Mouse (Mus musculus) T-helper 1 cell (primary cell): ENCODE data around the gene Twf1.

Source experiments
- in situ Hi-C: fragments of 300-600 bp; cut with MboI, MseI; formaldehyde crosslinking; loops from one replicate; pipeline ENCODE4 v1.15.1; 2025; ENCODE audit warnings: high pct_unique_total_duplicates

Twf1 gene

GRCm38 (mm10) chr15:94572746-94573145 is 16.9 kb downstream of the Twf1 start:
- in situ Hi-C loops: loop anchor here (25.0 kb wide), 1 partner anchor 1715 kb away; the partner anchor contains the start of gene Arid2

DNA sequence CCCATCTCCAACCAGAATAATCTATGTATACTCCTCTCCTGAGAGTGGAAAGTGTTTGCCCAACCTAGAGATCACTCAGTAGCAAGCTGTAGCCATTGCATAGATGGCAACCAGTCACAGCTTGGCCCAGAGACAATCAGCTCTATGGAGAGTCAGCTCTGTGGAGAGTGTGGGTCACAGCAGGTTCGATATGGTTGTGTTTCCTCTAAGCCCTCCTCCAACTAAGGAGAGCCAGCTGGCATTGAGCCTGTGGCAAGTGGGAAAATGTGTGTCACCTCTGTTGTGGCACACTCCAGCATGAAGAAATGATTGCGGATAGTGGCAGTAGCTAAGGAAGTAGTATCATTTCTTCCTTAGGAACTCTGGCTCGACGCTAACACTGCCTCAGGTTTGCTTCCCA is 18.2 kb downstream of the Twf1 start:
- in situ Hi-C loops: loop anchor here (25.0 kb wide), 1 partner anchor 1716 kb away; the partner anchor contains the start of gene Arid2

DNA sequence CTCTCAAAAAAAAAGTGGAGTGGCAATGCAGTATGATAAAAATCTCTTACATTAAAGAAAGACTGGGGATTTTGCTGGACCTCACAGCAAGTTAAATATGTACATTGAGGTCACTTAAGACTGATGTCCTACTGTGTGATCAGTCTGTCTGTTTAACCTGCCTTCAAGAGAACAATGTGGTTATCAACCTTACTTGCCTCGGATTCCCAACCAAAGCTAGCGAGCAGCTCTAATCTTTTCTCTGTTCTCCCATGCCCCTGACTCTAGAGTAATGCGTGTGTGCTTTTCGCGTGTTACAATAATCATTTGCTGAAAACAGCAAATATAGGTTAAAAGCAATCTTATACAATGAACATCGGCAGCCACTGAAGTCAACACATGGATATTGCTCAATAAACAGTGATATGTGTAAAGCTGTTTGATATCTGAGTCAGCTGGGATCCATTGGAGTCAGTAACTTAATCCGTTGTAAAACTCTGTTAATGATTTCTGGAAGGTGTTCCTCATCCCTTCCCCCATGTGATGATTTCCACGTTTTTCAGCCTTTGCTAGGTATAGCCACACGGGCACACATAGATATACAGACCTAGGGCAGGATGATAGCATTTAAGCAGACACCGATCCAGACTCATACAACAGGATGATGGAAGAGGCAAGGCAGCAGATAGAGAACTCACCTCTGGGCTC is 21.1 kb downstream of the Twf1 start:
- in situ Hi-C loops: loop anchor here (10.0 to 25.0 kb wide), 2 partner anchors 1236 to 1719 kb away; partner anchors contain the start of gene Arid2

DNA sequence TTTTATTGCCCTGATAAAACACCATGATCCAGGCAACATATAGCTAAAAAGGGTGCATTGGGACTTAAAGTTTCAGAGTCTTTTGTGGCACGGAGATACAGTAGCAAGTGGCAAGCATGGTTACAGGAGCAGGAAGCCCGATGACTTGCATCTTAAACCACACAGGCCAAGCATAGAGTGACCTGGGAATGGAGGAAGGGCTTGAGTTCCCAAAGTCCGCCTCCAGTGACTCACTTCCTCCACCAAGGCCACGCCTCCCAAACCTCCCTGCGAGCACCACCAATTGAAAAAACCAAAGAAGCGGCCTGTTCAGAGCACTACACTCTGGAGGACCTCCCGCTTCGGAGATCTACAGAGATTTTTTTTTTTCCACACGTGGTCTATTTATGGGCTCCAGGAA is 23.8 kb downstream of the Twf1 start:
- in situ Hi-C loops: loop anchor here (10.0 to 25.0 kb wide), 2 partner anchors 1239 to 1721 kb away; partner anchors contain the start of gene Arid2

- in situ Hi-C loops: loop anchor here (10.0 to 25.0 kb wide), 2 partner anchors 1240 to 1722 kb away; partner anchors contain the start of gene Arid2
Measured at GRCm38 (mm10) chr15:94564909-94565308, 24.8 kb downstream of the Twf1 start.

DNA sequence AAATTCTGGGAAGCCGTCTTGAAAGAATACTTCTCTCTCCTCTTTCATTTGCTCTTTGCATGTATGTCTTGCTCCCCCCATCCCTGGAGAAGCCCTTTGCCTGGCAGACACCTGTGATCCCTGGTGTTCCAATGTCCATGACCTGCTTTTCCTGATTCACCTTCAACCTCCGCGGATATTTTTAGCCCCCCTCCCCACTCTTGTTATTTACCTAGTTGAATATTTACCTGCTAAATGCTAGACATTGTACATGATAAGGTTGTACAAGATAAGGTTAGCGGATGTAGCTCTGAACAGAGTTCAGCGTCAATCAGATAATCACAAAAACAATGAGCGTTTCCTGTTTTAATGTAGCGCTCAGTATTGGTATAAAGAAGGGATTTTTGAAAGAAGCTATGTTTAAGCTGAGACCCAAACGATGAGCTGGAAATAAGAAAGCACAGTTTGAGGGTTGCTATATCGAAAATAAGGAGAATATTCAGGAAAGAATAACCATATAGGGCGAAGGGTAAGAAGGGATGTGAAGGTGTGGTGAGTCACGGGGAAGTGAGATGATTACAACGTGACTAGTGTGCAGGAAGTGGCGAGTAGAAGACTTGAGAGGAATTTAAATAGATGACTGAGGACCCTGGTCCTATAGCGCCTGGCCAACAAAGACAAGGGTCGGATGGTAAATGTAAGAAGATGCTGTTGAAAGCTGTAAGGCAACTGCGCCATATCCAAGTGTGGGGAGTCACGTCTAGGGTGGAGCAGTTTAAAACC is 30.6 kb downstream of the Twf1 start:
- in situ Hi-C loops: loop anchor here (25.0 kb wide), 1 partner anchor 1728 kb away; the partner anchor contains the start of gene Arid2

GRCm38 (mm10) chr15:94557442-94557841 is 32.2 kb downstream of the Twf1 start:
- in situ Hi-C loops: loop anchor here (25.0 kb wide), 1 partner anchor 1730 kb away; the partner anchor contains the start of gene Arid2

DNA sequence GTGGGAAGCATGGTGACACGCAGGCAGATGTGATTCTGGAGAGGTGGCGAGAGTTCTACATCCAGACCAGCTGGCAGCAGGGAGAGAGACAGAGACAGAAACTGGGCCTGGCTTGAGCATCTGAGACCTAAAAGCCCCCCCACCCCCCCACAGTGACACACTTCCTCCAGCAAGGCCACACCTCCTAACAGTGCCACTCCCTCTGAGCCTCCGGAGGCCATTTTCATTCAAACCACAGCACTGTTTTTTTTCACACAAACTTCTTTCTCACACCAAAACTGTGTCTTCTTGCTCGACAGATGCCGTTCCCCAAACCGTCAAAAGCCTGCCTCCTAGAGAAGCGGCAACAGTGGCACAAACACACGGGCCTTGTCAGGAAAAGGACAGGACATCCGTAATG is 36.2 kb downstream of the Twf1 start:
- in situ Hi-C loops: loop anchor here (25.0 kb wide), 1 partner anchor 1734 kb away; the partner anchor contains the start of gene Arid2

- in situ Hi-C loops: loop anchor here (5.0 kb wide), 1 partner anchor 52 kb away; no protein-coding TSS in a partner anchor
Measured at GRCm38 (mm10) chr15:94544844-94545243, 44.8 kb downstream of the Twf1 start.

DNA sequence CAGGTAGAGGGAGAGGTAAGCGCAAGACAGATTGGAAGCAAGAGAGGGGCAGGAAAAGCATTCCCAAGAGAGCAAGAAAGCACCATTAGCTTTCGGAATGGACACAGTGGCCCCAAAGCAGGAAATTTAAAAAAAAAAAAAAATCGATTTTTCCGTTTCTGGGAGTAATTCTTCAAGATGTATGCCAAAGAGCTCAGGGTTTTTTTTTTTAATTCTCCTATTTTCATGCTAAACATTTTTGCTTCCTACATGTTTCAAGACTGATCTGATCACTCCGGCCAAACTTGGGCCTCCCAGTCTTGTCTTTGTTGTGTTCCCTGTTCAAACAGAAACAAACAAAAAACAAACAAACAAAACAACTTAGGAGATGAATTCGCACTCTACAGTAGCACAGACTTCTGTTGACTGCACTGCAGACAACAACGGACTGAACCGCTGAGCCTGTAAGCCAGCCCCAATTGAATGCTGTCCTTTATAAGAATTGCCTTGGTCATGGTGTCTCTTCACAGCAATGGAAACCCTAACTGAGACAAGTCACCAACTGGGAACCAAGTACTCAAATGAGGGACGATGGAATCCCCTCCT is 45.5 kb downstream of the Twf1 start:
- in situ Hi-C loops: no loop called here

- in situ Hi-C loops: no loop called here
Measured at GRCm38 (mm10) chr15:94543409-94544051, 46.2 kb downstream of the Twf1 start, which contains the start of the genes Pus7l and Irak4. Pus7l (minus strand) TSS chr15:94543547. Irak4 (plus strand) TSS chr15:94543643.

DNA sequence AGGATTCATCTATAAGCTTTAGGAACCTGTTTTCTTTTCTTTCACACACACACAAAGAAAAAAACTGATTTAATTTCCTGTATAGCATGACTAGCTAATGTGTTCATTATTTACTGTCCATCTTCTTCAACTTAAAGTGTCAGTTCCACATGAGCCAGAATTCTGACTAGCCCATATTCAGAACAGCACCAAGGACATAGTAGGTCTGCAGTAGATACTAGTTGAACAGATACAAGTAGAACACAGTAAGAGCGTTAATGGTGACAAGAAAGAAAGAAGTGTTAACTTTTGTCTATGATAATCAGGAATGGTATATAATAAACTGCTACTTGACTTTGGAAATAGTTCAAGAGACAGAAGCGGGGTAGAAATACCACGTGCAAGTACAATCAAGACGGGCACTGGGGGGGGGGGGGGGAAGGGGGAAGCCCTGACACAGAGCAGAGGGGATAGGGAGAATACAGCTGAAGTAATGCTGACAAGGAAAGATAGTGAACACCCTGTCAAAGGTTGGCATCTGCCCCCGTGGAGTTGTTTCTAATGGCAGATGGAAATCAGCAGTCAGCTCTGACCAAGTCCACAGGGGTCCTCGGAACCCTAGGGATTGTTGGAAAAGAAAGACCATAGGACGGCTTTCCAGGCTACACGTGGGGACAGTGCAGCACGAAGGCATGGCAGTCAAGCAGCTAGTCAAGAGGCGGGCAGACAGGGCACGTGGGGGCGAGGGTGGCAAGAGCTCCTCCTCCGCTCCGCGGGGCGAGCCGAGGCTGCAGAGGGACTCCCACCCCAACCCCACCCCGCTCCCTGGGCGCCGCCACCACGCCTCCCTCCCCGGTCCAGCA is 46.9 kb downstream of the Twf1 start:
- in situ Hi-C loops: no loop called here

DNA sequence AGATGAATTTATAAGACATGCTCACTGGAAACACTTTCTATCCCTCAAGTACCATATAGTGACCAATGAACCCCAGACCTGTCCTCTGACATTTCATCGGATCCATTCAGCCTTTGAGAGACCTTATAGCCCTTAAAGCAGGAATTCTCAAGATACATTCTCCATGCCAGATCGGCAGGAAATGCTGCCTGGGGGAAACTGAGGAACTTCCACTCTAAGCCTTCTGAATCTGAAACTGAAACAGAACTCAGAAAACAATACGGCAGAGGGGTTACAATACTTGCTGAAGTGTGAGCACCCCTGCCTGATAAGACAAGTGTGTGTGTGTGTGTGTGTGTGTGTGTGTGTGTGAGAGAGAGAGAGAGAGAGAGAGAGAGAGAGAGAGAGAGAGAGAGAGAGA is 50.4 kb downstream of the Twf1 start:
- in situ Hi-C loops: no loop called here

DNA sequence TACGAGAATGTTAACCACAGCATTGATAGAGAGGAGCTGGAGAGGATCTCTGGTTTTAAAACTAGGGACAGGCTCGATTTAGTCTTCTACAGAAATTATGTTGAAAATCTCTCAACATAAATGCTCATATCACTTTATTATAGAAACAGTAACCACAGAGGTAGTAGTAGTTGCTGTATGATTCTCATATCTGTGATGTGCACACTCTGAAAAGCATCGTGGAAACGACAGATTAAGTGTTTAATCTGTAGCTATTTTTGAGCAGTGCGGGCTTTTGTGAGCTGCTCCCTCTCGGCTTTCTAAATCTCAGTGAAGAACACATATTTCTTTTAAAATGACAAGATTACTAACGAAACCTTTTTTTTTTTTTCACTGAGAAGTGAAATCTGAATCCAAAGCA is 54.2 kb downstream of the Twf1 start:
- in situ Hi-C loops: no loop called here

DNA sequence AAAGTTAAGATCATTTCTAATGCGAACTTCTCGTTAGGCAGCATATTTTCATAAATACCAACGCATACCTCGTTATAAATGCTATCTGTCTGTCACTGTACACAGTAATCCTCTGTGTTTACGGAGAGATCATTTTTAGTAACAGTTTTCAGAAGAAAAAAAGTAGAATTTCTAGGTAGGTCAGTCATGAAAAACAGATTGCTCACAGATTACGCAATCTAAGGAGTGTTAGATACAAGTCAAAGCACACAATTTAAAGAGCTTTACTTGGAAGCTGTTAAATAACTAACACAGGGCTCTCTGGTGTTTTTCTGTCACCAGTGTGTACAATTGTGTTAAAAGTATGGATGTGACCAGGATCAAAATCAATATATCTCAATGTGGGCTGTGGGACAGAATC is 56.7 kb downstream of the Twf1 start:
- in situ Hi-C loops: no loop called here

DNA sequence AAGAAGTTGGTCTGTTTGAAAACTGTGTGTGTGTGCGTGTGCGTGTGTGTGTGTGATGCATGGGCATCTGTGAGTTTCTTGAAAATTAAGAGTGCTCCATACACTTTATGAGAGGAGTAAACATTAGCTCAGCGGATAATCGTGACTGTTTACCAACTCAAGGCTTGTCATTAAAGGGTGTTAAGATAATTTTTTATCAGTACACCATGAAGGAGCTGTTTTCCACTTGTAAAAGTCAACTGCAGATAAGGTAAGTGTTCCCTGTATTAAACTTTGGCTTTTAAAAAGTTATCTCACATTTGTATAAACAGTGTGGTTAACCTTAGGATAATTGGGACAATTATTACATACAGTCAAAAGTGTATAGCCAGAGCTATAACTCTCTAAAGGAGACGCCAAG is 57.4 kb downstream of the Twf1 start:
- in situ Hi-C loops: no loop called here

DNA sequence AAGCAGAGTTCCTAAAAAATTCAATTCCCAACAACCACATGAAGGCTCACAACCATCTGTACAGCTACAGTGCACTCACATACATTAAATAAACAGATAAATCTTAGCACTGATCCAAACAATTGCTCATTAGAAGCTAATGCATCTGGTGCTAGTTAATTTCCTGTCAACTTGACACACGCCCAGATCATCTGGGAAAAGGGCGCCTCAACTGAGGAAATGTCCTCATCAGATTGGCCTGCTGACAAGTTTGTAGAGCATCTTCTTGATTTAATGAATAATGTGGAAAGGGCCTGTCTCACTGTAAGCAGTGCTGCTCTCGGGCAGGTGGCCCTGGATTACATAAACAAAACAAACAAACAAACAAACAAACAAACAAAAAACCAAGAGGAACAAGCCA is 59.2 kb downstream of the Twf1 start:
- in situ Hi-C loops: no loop called here
